Mouse (Mus musculus): ENCODE data around the gene Limd2. TPM values are rescaled to one million over a fixed set of nuclear protein-coding genes. Genes with fewer than 3 reads are reported as not detected.
"Not testable (repeated sequence)": the region's sequence is repeated elsewhere in the genome, so short reads cannot be mapped to it uniquely, and the experiment has no call there.

Limd2 gene
- total RNA-seq (2021): 100 to 1,000 TPM; 101 to 103 TPM

DNA sequence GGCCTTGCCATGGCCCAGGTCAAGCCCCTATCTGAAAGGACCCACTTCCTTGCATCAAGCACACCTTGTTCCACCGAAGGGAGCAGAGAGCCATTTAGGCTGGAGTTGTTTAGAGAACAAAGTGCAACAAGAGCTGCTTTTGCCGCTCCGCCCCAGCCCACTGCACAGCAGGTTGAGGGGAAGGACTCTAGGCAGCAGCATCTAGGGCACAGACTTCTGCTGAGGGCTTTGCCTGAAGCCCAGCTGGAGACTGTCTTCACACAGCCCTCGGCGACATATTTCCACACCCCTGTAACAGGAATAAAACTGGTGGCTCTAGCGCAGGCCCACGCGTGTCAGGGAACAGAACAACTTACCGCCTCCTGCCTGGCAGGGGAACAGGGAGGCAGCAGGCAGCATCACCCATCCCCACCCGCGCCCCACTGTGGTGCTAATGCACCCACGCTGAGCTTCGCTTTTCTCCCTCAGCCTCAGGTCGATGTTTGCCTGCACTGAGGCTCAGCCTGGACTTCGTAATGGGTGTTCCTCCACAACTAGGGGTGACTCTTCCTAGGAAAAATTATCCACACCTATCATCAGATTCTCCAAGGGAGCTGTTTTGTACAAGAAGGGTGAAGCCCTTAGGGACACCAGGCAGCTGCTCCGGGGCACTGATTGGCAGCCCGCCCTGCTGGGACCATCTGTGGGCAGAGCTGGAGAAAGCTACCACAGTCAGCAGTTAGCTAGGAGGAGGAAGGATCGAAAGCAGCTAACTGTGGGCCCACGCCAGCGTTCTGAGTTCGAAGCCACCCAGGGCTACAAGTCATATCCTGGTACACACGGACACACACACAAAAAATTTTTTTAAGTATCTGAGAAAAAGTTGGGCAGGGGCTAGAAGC lies at the start of gene Limd2, which contains the start of gene Gm10840:
Gene Limd2, minus strand, starts transcription at position 20 of the 881 bp plus-strand sequence.
Gene Gm10840, plus strand, starts transcription at position 10 of the 881 bp plus-strand sequence.
- DNase-seq (ENCODE audit: low spot score in 2 of 2): peak; percentile 85 to 98
- intact Hi-C loops (cut with DNase I): loop anchor here (1.0 to 2.0 kb wide), 3 partner anchors 18 to 76 kb away; partner anchors contain the start of genes Ccdc47, Ddx42 and Map3k3

DNA sequence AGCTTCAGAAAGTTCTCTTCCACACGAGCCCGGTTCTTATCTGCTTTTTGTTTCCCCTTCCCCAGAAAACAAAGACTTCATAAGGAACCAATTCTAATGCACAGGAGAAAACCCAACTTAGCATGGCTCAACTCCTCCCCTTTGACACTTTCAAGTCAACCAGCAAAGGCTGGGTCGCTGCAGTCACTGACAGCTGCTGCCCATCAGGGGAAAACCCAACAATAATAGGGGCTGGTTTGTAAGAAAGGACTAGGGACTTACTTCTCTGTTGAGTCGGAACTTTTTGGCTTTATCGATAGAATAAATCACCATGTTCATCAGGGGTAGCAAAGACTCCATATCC lies 41.4 kb upstream of the Limd2 start, which contains the start of gene Strada:
Gene Strada, minus strand, starts transcription at position 46 of the 343 bp plus-strand sequence.
- intact Hi-C loops (cut with DNase I): no loop called here
- no peak for DNase-seq (ENCODE audit: low spot score in 2 of 2)

DNA sequence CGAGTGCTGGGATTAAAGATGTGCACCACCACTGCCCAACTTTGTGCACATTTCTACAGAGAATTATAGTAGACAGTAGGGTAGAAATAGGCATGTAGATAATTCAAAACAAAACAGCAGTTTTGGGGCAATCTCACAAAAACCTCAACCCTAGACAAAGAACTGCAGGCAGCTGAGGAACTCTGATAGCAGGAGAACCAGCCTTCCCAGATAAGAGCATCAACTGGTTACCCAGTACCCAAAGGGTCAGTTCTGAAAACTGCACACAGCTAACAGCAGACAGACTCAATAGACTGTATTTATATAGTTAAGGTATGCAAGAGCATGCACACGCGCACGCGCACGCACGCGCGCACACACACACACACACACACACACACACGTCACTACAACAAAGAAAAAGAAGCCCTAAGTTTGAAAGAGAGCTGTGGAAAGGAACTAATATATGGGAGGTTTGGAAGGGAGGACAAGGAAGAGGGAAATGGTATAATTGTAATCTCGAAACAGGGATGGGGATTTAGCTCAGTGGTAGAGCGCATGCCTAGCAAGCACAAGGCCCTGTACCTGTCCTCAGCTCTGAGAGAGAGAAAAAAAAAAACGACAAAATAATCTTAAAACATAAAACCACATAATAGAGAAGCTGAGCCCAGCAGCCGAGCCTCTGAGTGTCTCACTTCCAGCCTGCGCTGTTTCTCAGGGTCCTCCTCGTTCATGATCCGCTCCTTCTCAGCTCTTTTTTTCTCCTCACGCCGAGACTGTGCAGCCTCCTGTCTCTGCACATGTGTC lies 40.9 kb upstream of the Limd2 start:
- DNase-seq (ENCODE audit: low spot score in 2 of 2): no peak

DNA sequence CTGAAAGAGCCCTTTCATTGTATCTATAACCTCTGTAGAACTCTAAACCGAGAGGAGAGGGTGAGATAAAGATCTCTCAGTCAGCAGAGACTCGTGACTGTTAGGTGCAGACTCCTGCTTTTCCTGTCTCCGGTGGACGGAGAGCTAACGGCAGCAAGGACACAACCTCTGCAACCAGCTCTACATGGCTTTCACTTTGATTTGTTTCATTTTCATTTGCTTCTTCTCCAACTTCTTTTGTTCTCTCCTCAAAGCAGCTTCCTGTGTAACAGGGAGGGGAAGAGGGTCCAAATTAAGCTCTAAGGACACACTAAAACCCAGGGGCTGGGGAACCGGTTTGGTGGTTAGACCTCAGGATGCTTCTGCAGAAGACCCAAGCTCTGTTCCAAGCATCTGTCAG lies 40.1 kb upstream of the Limd2 start:
- intact Hi-C loops (cut with DNase I): no loop called here
- DNase-seq (ENCODE audit: low spot score in 2 of 2): no peak

More for the DNA sequence above, 40.9 kb upstream of the Limd2 start:
- intact Hi-C loops (cut with DNase I): no loop called here

DNA sequence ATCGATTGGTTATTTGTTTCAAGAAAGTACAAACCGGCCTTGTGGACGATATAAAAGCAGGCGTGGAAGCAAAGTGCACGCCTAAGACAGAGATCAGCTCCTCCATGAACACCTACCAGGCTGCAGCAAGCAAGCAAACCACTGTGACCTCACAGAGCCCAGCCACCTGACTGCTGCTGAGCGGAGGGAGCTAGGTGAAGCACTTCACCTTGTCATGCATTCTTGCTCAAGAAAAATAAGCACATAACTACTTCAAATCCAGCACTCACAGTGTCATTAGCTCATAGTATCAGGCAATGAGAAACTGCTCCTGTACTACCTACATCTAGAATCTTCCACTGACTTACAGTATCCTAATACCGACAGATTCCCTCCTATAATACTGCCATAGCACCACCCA lies 39.3 kb upstream of the Limd2 start:
- DNase-seq (ENCODE audit: low spot score in 2 of 2); intact Hi-C loops (cut with DNase I): not testable (repeated sequence)

DNA sequence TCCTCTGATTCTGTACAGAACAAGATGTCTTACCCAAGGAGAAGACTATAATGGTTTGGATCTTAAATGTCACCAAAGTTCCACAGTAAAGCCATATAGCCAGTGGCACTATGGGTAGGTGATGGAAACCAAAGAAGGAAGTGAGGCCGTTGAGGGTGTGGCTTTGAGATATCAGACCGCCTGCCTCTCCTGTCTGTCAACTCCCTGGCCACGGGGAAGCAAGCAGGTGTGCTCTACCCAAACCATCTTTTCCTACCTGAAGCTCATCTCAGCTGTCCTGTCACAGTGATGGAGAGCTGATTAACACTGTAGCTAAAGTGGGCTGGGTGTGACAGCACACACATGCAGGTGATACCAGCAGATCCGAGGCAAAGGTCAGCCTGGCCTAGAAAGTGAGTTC lies 37.6 kb upstream of the Limd2 start:
- DNase-seq (ENCODE audit: low spot score in 2 of 2): no peak
- intact Hi-C loops (cut with DNase I): no loop called here

GRCm38 (mm10) chr11:106195341-106195740 lies 34.7 kb upstream of the Limd2 start:
- intact Hi-C loops (cut with DNase I): no loop called here
- DNase-seq (ENCODE audit: low spot score in 2 of 2): no peak

GRCm38 (mm10) chr11:106194891-106195290 lies 34.2 kb upstream of the Limd2 start:
- no peak for DNase-seq (ENCODE audit: low spot score in 2 of 2)
- intact Hi-C loops (cut with DNase I): no loop called here

DNA sequence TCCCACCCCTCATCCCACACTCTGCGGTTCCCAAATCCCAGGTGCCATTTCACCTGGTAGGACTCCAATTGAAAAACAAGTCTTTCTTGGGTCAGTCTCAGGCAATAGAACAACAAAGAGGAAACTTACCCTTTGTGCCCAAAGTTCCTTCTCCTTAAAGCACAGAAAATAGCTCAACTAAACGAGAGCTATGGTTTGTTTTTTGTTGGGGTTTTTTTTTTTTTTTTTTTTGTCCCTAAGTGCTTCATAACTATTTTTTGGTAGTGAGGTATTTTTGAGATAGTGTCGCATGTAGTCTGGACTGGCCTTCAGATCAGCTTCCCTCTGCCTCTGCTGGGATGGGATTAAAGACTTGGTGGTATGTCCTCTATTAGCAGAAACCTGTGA lies 33.5 kb upstream of the Limd2 start:
- intact Hi-C loops (cut with DNase I): no loop called here
- no peak for DNase-seq (ENCODE audit: low spot score in 2 of 2)

DNA sequence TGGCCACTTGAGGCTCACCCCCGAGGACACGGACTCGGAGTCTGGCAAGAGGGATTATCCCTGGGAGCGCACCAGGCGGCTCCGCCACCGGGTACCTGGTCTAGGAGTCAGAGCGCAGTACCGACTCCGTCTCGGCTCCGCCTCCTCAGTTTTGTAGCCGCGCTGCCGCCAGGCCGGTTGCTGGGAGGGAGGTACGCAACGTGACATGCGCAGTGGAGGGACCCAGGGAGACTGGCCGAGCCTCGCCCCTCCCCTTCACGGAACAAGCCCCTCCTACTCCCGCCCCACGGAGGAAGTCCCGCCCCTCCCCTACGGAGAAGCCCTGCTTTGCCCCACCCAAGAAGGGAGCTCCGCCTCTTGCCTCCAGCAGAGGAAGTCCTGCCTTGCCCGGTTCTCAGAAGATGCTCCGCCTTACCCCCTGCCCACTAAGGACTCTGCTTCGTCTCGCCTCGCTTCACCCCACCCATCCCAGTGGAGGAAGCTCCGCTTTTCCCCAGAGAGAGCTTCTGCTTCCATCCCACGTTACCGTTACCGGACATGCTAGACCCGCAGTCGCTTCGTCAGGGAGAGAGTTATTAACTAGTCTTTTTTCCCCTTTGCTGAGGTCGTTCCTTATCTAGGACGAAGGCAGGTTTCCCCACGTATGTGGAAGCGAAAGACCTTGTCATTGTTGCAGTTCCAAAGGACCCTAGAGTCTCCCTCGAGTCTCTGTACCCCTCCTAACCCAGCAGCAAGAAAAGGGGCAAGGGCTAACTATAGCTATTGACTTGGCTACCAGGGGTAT lies 32.9 kb upstream of the Limd2 start:
- intact Hi-C loops (cut with DNase I): loop anchor here (1.0 to 2.0 kb wide), 2 partner anchors 23 to 35 kb away; partner anchors contain the start of genes Ccdc47 and Ddx42
- DNase-seq (ENCODE audit: low spot score in 2 of 2): peak; percentile 94 to 98

DNA sequence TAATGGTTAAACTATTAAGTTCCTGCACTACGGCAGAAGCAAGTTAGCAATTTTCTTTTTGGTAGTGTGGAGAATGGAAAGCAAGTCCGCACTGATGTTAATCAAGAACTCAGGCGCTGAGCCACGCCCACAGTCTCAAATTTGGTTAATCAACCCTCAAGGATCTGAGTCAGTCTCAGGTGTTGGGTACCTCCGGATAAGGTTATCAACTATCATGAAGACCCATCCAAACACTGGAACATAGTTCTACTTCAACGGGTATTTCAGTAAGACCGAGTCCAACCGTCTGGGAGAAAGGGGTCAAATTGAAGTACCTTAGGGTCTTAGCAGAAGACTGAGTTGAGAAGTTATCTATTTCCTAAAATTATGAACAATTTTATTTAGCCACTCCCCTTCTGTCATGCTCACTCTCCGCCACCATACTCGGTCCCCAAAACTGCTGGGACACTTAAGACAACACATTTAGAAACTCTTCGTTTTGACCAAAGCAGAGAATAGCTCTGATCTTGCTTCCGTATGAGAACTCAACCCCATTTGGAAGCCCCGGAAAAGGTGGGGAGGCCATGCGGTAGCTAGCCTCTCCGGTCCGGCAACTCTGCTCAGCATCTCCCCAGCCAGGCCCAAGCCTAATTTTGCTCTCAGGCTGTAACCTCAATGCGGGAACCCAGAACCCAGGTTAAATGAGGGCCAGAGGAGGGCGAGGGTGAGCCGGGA lies 32.2 kb upstream of the Limd2 start:
- no peak for DNase-seq (ENCODE audit: low spot score in 2 of 2)
- intact Hi-C loops (cut with DNase I): loop anchor here (1.0 to 2.0 kb wide), 2 partner anchors 24 to 35 kb away; partner anchors contain the start of genes Ccdc47 and Ddx42

DNA sequence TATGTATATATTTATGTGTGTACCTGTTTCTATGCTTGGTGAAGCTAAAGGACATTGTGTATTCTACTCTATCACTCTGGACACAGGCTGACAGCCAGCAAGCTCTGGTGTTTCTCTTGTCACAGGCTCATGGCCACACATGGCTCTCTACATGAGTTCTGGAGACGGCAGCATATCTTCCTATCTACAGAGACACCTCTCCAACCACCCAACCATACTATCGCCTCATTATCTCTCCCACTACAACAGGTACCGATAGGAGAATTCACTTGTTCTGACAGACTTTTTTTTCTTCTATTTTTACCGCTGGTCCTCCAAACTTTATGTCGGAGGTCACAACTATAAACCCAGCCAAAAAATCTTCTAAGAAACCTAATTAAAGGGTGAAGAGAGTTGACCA lies 31.6 kb upstream of the Limd2 start:
- intact Hi-C loops (cut with DNase I): loop anchor here (2.0 kb wide), 1 partner anchor 25 kb away; the partner anchor contains the start of genes Ccdc47 and Ddx42
- DNase-seq (ENCODE audit: low spot score in 2 of 2): no peak

DNA sequence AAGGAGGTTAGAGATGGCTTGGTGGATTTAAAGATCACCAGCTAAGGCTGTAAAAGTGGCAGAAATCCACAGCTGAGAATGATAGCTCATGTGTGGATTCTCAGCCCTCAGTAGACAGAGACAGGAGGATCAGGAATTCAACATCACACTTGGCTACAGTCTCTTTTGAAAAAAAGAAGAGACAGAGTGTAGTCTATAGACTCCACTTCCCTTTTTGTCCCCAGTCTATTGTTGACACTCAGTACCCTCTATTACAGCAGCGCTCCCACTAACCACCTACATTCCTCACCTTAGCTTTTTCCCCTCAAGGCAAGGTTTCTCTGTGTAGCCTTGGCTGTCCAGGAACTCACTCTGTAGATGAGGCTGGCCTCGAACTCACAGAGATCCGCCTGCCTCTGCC lies 31.1 kb upstream of the Limd2 start:
- intact Hi-C loops (cut with DNase I): loop anchor here (2.0 kb wide), 1 partner anchor 25 kb away; the partner anchor contains the start of genes Ccdc47 and Ddx42
- DNase-seq (ENCODE audit: low spot score in 2 of 2): no peak

DNA sequence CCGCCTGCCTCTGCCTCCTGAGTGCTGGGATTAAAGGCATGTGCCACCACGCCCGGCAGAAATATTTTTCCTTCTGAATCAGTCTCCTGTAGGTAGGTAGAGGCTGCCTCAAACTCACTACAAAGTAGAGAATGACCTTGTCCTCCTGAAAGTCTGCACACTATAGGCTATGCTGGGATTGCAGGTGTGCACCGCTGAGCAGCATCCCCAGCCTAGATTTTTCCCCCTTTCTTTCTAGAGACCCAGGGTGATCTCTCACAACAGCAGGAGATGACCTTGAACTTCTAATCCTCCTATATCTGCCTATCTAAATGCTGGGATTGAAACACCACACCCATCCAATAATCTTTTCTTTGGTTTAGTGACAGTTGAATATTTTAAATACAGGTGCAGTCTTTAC lies 26.7 kb upstream of the Limd2 start:
- no peak for DNase-seq (ENCODE audit: low spot score in 2 of 2)
- intact Hi-C loops (cut with DNase I): no loop called here

GRCm38 (mm10) chr11:106180449-106180801 lies 19.8 kb upstream of the Limd2 start:
- no peak for DNase-seq (ENCODE audit: low spot score in 2 of 2)
- intact Hi-C loops (cut with DNase I): no loop called here

DNA sequence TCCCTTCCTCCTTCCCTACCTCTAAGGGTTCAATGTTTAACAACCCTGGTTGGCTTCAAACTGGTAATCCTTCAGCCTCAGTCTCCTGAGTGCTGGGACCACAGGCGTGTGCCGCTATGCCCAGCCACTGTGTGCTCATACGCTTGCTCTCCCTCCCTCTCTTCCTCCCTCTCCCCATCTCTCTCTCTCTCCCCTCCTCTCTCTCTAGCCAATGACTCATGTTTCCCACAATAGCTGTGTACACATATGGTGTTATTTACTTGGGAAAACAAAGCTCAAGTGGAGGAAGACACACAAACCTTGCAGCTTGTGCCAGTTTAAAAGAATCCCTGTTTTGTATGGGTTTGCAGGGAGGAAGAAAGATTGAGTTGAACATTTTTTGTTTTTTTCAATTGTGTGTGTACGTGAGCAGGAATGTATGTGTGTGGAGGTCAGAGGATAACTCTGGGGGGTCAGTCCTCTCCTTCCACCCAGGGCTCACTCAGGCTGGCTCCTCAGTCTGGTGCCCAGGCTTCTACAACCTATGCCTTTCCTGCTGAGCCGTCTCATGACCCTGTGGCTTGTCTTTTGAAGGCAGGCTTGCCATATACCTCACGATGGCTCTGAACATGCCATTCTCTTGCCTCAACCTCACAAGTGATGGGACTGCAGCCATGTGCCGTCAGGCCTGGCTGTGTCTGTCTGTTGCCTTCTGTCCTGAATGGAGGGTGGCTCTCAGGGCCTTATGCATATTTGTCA lies 19.2 kb upstream of the Limd2 start:
- DNase-seq (ENCODE audit: low spot score in 2 of 2): peak; percentile 57 to 84
- intact Hi-C loops (cut with DNase I): loop anchor here (1.0 kb wide), 1 partner anchor 19 kb away; no protein-coding TSS in a partner anchor

DNA sequence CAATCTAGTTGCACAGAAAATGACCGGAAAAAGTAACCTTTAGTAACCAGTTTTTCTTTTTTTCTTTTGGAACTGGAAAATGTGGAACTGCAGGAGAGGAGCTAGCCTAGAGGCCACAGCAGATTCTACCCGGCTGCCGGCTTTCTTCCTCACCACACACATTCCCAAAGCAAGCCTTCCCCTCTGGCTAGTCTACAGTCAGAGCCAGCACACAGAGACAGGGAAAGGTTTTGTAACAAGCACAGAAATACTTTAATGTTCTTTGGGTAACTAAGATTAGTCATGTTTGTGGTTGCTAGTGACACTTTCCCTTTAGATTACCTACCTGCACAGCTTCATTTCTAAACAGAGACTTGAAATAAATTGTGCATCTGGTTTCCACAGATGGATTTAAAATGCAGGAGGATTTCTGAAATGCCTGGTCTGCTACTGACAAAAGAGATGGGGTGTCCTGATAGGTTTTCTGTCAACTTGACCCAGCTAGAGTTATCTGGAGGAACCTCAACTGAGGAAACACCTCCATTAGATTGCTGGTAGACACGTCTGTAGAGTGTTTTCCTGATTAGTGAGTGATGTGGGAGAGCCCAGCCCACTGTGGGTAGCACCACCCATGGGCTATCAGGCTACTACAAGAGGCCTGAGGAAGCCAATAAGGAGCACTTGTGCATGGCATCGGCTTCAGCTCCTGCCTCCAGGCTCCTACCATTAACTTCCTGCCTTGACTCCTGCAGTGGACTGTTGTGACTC lies 17.5 kb upstream of the Limd2 start:
- no peak for DNase-seq (ENCODE audit: low spot score in 2 of 2)
- intact Hi-C loops (cut with DNase I): no loop called here

DNA sequence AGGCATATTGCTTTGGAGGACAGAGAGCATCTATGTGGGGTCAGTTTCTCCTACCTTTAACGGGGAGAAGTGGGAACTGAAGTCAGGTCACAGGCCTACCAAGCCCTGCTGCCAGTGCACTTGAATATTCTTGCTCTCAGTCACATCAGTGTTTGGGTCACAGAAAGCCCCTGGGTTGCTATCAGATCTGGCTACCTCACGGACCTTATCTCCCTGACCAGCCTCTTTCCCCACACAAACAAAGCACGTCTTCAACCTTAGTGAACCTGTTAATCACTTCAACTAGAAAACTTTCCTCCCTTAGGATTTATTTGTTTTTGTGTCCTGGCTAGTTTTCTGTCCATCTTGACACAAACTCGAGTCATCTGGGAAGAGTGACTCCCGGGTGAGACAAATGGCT lies 15.7 kb upstream of the Limd2 start:
- intact Hi-C loops (cut with DNase I): no loop called here
- no peak for DNase-seq (ENCODE audit: low spot score in 2 of 2)

Measured in left cerebral cortex, postnatal 25 days (tissue).